Mouse (Mus musculus) erythroblast, embryonic 14.5 days (primary cell): Measurements from ENCODE around the gene Dus4l. TPM values are rescaled to one million over a fixed set of nuclear protein-coding genes. Genes with fewer than 3 reads are reported as not detected.

ENCODE experiments used
- H3K27me3 ChIP-seq: 2 replicates; pipeline ENCODE4 v1.6.1; 2012; ENCODE audit warnings: inconsistent platforms; ENCODE audit not compliant: control insufficient read depth
- H3K36me3 ChIP-seq: 2 replicates; pipeline ENCODE4 v1.6.1; 2012; ENCODE audit warnings: mild to moderate bottlenecking, inconsistent platforms; ENCODE audit not compliant: control insufficient read depth
- H3K4me1 ChIP-seq: 2 replicates; pipeline ENCODE4 v1.6.1; 2012; ENCODE audit warnings: inconsistent platforms; ENCODE audit not compliant: control insufficient read depth
- H3K4me3 ChIP-seq: replicated peaks from 2 replicates; pipeline ENCODE3; 2012; ENCODE audit warnings: moderate library complexity, mild to moderate bottlenecking, inconsistent platforms
- H3K9me3 ChIP-seq: 2 replicates; pipeline ENCODE4 v1.6.1; 2012; ENCODE audit warnings: low read length, inconsistent platforms, mixed read lengths; ENCODE audit not compliant: control insufficient read depth
- GATA1 ChIP-seq: IDR thresholded peaks from 2 replicates; pipeline ENCODE4 v1.6.1; 2012; ENCODE audit warnings: low read length, inconsistent platforms, mixed read lengths
- TAL1 ChIP-seq: IDR thresholded peaks from 3 replicates; pipeline ENCODE4 v1.6.1; 2012; ENCODE audit warnings: low read length, inconsistent platforms, mixed read lengths
- polyA plus RNA-seq: library from polyadenylated mRNA; stranded (reverse); fragments of >175 nt; gene quantifications from 2 replicates; pipeline ENCODE4 v1.2.3, GENCODE M21; 2012

Gene Dus4l
- polyA plus RNA-seq: 0.29 TPM in 1 of 2 replicates, not detected in the other

DNA sequence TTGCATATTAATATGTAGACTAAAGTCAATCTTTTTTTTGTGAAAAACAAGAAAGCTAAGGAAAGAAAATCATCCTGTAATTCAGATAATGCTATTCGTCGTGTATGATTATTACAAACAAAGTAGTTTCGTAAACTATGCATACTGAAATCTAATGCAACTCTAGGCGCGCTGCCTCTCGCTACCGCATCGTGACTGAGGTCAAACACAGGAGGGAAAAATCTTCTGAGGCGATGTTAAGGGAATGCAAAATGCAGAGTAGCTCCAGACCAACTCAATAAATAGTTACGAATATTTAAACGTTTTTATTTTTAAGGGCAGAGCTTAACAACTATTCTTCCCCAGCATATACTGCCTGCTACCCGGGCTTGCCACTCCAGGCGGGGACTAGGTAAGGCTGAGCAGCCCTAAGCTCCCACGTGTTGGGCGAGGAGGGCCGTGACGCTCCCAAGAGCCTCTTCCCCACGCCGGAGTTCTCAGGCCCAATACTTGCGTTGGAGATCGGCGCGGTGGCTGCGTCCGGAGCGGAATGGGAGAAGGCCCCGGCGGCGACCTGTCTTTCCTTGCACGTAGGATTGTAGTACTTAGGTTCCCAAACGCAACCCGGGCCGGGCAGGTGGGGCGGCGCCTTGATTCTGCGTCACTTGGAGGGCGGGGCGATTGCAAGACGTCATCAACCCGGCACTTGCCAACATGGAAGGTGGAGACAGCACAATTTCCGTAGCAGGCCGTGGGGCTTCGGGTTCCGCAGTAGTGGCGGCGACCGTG, at the start of gene Dus4l, which contains the start of gene Cog5:
TSS of gene Dus4l (minus strand) at position 630 of the 768 bp plus-strand sequence.
TSS of gene Cog5 (plus strand) at position 673 of the 768 bp plus-strand sequence.
- TF ChIP-seq GATA1 (no peak), TAL1 (no peak)
- no peaks in the 10 kb centered on the region for H3K27me3 ChIP-seq
- H3K9me3 ChIP-seq: no peaks in the 10 kb centered on the region
- H3K36me3 ChIP-seq: peaks cover 7% of the 10 kb centered on the region
- H3K4me3 ChIP-seq: peak within 1 kb of the TSS; percentile 73
- H3K4me1 ChIP-seq: peaks cover 22% of the 10 kb centered on the region

DNA sequence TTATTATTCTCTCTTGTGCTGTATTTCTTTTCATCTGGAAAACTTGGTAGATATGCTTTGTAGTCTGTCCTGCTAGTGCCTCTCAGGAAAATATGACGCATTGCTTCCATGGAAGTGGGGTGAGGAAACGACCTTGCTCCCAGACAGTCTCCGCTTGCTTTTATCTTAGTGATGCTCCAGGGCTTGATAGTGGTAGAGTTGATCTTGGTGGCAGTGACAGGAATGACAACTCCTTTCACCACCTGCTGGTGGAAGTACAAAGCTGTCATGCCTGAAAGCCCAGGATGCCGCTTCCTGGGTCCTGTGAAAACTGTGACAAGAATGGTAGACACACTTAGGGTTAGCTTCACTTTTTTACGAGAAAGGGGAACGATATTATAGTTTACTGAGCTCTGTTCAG, 49.3 kb upstream of the Dus4l start:
- Histone ChIP-seq H3K36me3 (no peaks in the 10 kb centered on the region), H3K4me1 (no peaks in the 10 kb centered on the region), H3K27me3 (no peaks in the 10 kb centered on the region), H3K9me3 (no peaks in the 10 kb centered on the region), H3K4me3 (no peak overlapping the region)
- no peak for TF ChIP-seq GATA1
- TF ChIP-seq TAL1: no peak

DNA sequence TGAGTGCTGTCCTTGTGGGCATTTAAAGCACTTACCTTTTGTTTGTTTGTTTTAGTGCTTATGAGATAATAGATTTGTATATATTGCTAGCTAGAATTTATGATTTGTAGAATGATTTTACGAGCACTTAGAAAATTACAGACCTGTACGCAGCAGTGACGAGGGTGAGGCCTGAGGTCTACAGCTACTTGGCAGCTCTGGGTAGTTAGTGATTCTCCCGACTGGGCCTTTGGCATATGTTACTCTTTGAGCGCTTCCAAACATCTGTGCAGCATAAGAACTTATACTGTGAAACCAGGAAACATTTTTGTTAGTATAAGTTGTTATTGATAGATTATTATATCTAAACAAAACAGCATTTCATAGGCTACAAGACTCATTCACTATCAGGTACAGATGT, 46.8 kb upstream of the Dus4l start:
- peaks cover 3% of the 10 kb centered on the region; the same call in 1 of the 2 replicates for H3K9me3 ChIP-seq
- TF ChIP-seq TAL1 (no peak), GATA1 (no peak)
- no peak overlapping the region for H3K4me3 ChIP-seq
- H3K27me3 ChIP-seq: no peaks in the 10 kb centered on the region
- no peaks in the 10 kb centered on the region for H3K4me1 ChIP-seq
- peaks cover 3% of the 10 kb centered on the region for H3K36me3 ChIP-seq

- H3K36me3 ChIP-seq: peaks cover 3% of the 10 kb centered on the region
- H3K27me3 ChIP-seq: no peaks in the 10 kb centered on the region
- TF ChIP-seq TAL1 (no peak), GATA1 (no peak)
- H3K4me3 ChIP-seq: no peak overlapping the region
- H3K4me1 ChIP-seq: no peaks in the 10 kb centered on the region
- peaks cover 3% of the 10 kb centered on the region; the same call in 1 of the 2 replicates for H3K9me3 ChIP-seq
These were observed 46.2 kb upstream of the Dus4l start for GRCm38 (mm10) chr12:31700623-31701347.

DNA sequence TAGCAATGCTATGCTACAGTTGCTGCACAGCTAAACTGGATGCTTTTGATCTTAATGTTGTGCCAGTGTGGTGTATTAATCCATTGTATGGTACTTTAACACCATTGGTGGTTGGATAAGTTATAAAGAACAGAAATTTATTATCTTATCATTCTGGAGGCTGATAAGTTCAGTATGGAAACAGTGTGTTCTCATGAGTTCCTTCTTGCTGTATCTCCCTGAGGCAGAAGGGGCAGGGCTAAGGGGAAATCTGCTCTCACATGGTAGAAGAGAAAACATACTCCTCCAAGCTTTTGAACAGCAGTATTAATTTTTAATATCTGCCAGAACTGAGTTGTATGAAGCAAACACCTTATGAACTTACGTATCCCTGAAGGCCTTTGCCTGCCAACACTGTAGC, 38.7 kb upstream of the Dus4l start:
- no peak for TF ChIP-seq TAL1
- no peak for TF ChIP-seq GATA1
- H3K36me3 ChIP-seq: peaks cover 5% of the 10 kb centered on the region

GRCm38 (mm10) chr12:31686679-31687078, 32.1 kb upstream of the Dus4l start:
- Histone ChIP-seq H3K27me3 (no peaks in the 10 kb centered on the region), H3K4me3 (no peak overlapping the region), H3K4me1 (peaks cover under 1% of the 10 kb centered on the region; the same call in 1 of the 2 replicates), H3K36me3 (no peaks in the 10 kb centered on the region), H3K9me3 (no peaks in the 10 kb centered on the region)
- TF ChIP-seq GATA1 (no peak), TAL1 (no peak)

More for the DNA sequence above, 38.7 kb upstream of the Dus4l start:
- H3K4me1 ChIP-seq: peaks cover 10% of the 10 kb centered on the region
- peaks cover 3% of the 10 kb centered on the region; the same call in 1 of the 2 replicates for H3K9me3 ChIP-seq
- H3K4me3 ChIP-seq: no peak overlapping the region
- H3K27me3 ChIP-seq: no peaks in the 10 kb centered on the region

DNA sequence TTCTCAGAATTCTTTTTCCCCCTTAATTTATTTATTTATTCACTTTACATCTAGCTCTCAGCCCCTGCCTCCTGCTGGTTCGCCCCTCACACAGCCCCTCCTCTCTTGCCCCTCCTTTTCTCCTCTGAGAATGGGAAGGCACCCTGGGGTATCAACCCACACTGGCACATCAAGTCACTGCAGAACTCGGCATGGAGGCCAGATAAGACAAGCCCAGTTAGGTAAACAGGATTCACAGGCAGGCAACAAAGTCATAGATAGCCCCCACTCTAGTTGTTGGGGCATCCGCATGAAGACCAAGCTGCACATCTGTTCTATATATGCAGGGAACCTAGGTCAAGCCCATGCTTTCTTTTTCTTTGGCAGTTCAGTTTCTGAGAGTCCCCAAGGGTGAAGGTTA, 12.6 kb upstream of the Dus4l start:
- H3K27me3 ChIP-seq: no peaks in the 10 kb centered on the region
- TF ChIP-seq GATA1: no peak
- no peak for TF ChIP-seq TAL1
- peaks cover 28% of the 10 kb centered on the region for H3K36me3 ChIP-seq
- no peaks in the 10 kb centered on the region for H3K4me1 ChIP-seq
- no peak overlapping the region for H3K4me3 ChIP-seq
- no peaks in the 10 kb centered on the region for H3K9me3 ChIP-seq

DNA sequence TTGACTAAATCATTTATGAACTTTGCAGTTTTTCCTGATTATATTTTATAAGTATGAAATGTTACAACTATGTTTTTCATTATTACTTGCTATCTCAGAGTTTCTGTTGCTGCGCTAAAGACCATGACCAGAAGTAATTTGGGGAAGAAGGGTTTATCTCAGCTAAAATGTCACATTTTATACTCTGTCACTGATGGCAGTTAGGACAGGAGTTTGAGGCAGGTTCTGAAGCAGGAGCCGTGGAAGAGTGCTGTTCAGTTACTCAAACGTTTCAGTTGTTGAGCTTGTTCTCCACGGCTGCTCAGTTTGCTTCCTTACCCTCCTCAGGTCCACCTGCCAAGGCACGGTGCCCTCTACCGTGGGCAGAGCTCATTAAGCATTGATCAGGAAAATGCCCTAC, 11.4 kb upstream of the Dus4l start:
- Histone ChIP-seq H3K4me3 (no peak overlapping the region), H3K9me3 (no peaks in the 10 kb centered on the region), H3K36me3 (peaks cover 26% of the 10 kb centered on the region), H3K27me3 (no peaks in the 10 kb centered on the region), H3K4me1 (no peaks in the 10 kb centered on the region)
- TF ChIP-seq GATA1 (no peak), TAL1 (no peak)

DNA sequence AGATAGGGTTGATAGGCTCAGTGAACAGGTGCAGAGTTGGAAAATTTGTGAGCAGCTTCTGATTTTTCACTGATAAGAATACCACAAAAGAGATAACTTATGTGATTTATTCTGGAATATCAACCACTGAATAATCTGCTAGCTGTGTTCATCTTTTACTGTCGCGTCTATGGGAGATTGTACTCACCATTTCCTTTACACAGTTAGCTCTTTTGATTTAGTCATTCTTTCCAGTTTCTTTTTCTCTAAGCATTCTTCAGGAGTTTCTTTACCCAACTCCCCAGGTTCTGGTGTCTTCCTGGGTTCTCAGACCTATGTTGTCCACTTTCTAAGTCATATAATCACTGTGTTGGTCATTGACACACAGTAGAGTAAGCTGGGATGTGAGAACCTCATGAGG, 2.2 kb upstream of the Dus4l start:
- no peaks in the 10 kb centered on the region; the same call in 1 of the 2 replicates for H3K36me3 ChIP-seq
- H3K9me3 ChIP-seq: no peaks in the 10 kb centered on the region
- TF ChIP-seq TAL1 (no peak), GATA1 (no peak)
- H3K27me3 ChIP-seq: no peaks in the 10 kb centered on the region
- no peak overlapping the region for H3K4me3 ChIP-seq
- H3K4me1 ChIP-seq: peaks cover 22% of the 10 kb centered on the region
